Mouse (Mus musculus): ENCODE measurements around the gene Zfp651. TPM values are rescaled to one million over a fixed set of nuclear protein-coding genes. Genes with fewer than 3 reads are reported as not detected.

The Zfp651 gene
- polyA plus RNA-seq, 1 experiment = 1.9 TPM

DNA sequence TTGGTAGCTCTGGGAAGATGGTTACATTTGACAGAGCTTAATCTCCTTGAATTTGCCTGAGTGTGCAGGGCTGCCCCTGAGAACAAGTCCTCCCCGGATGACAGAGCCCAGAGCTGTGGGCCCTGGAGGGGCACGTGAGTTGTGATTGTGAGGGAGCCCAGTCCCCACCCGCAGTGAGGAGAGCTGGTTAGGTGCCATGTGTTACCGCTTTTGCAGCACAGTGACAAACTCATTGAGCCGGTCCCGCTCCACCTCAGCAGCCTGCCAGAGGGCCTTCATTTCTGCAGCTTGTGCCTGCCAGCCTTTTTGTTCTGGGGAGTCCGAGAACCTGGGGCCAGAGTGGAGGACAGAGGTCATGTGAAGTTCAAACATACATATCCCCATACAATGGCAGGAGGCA lies 48.8 kb downstream of the Zfp651 start:
- H3K9me3 ChIP-seq = no peaks in the 10 kb centered on the region
- TF ChIP-seq GATA1 (IDR thresholded peaks at IDR 0.05; ENCODE audit: borderline replicate concordance, low read length) (no peak), FLI1 (IDR thresholded peaks at IDR 0.05; ENCODE audit: low read length) (no peak)
- H3K4me1 ChIP-seq = peaks cover 37% of the 10 kb centered on the region
- no peaks in the 10 kb centered on the region for H3K36me3 ChIP-seq (replicated peaks; ENCODE audit: low read length)
- peaks cover 47% of the 10 kb centered on the region for H3K27me3 ChIP-seq (replicated peaks)
- no peak overlapping the region for H3K4me3 ChIP-seq (replicated peaks)

DNA sequence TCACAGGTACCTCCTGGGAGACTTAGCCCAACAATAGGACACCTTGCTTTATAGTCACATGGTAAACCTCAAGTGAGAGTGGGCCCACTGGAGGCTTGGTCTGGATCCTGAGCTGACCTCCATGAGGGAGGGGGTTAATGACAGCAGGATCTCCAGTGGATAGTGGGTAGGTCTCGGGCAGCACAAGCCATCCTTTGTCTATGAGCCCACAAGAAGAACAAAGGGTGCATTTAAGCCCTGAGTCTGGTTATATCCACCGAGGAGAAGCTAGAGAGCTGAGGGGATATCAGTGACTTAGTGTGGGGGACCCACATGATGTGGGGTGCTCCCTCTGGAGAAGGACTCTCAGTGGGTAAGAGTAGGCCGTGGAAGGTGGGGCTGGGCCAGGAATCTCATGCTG lies 49.4 kb downstream of the Zfp651 start:
- TF ChIP-seq GATA1 (IDR thresholded peaks at IDR 0.05; ENCODE audit: borderline replicate concordance, low read length) (no peak), FLI1 (IDR thresholded peaks at IDR 0.05; ENCODE audit: low read length) (no peak)
- Histone ChIP-seq H3K36me3 (replicated peaks; ENCODE audit: low read length) (no peaks in the 10 kb centered on the region), H3K4me3 (replicated peaks) (no peak overlapping the region), H3K4me1 (peaks cover 35% of the 10 kb centered on the region), H3K27me3 (replicated peaks) (peaks cover 52% of the 10 kb centered on the region), H3K9me3 (no peaks in the 10 kb centered on the region)

GRCm38 (mm10) chr9:121810081-121810821 lies 51.1 kb downstream of the Zfp651 start:
- H3K9me3 ChIP-seq = no peaks in the 10 kb centered on the region
- no peak overlapping the region for H3K4me3 ChIP-seq (replicated peaks)
- peaks cover 67% of the 10 kb centered on the region for H3K27me3 ChIP-seq (replicated peaks)
- H3K4me1 ChIP-seq = peaks cover 41% of the 10 kb centered on the region
- TF ChIP-seq GATA1 (IDR thresholded peaks at IDR 0.05; ENCODE audit: borderline replicate concordance, low read length) (no peak), FLI1 (IDR thresholded peaks at IDR 0.05; ENCODE audit: low read length) (no peak)
- H3K36me3 ChIP-seq (replicated peaks; ENCODE audit: low read length) = no peaks in the 10 kb centered on the region

GRCm38 (mm10) chr9:121815183-121815582 lies 56.1 kb downstream of the Zfp651 start:
- Histone ChIP-seq H3K9me3 (no peaks in the 10 kb centered on the region), H3K4me1 (peaks cover 26% of the 10 kb centered on the region), H3K4me3 (replicated peaks) (peak overlapping the region; percentile 38), H3K36me3 (replicated peaks; ENCODE audit: low read length) (no peaks in the 10 kb centered on the region), H3K27me3 (replicated peaks) (peaks cover 78% of the 10 kb centered on the region)
- TF ChIP-seq GATA1 (IDR thresholded peaks at IDR 0.05; ENCODE audit: borderline replicate concordance, low read length) (no peak), FLI1 (IDR thresholded peaks at IDR 0.05; ENCODE audit: low read length) (no peak)

DNA sequence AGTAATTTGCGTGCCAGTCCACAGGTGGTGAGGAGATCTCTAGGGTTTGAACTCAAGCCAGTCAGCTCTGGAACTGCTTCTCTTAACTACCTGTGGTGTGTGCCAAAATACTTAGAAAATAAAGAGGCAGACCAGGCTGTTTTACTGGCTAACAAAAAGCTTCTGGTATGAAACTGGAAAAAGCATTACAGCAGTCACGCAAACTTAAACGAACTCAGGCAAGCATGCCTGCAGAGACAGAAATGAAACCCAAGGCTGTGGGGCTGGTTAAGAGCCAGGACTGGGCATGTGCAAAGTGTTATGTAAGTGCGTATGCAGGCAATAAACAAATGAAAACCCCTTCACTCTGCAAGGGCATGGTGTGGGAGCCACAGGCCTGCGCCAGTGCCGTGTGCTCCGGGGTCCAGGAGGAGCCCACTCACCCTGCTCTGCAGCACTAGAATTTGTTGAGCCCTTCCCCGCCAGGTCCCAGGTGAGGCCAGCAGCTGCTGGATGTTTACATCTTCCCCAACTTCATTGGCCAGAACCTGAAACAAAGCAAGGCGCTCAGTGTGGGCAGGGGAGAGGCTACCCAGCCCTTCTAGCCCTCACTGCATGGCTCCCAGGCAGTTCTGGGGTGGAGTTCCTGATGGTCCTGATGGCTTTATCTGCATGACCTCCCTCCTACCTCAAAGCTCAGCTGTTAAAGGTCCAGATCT lies 60.1 kb downstream of the Zfp651 start:
- TF ChIP-seq FLI1 (IDR thresholded peaks at IDR 0.05; ENCODE audit: low read length) = no peak
- no peak for TF ChIP-seq GATA1 (IDR thresholded peaks at IDR 0.05; ENCODE audit: borderline replicate concordance, low read length)
- Histone ChIP-seq H3K4me1 (peaks cover 16% of the 10 kb centered on the region), H3K36me3 (replicated peaks; ENCODE audit: low read length) (no peaks in the 10 kb centered on the region)

DNA sequence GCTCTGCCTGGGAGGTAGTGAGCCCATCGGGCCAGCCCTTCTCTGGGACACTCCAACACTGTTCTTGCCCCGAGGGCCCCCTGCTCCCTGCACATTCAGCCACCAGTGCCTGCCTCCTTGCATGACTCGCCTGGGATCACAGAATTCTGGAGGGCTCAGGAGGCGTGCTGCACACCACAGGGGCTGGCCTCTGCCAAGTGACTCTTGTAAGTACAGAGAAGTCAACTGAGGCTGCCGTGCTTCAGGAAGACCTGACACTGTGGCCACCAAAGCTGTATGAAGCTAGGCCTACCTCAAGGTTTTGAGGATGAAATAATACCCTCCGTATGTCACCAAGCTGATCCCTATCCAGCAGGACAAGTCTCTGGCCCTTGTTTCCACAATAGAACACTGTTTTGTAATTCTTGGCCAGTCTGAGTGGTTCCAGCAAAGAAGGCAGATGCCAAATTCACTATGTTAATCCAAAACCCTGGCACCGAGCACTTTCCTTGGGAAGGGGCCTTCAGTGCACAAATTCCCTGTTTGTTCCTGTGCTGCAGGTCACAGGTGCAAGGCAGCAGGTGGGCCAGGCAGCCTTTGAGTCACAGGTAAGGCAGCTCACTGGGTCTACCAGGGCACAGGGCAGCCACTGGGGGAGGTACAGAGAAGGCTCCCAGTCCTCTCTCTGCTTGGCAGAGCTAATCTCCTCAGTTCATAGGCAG lies 60.8 kb downstream of the Zfp651 start:
- TF ChIP-seq FLI1 (IDR thresholded peaks at IDR 0.05; ENCODE audit: low read length) (no peak), GATA1 (IDR thresholded peaks at IDR 0.05; ENCODE audit: borderline replicate concordance, low read length) (no peak)
- Histone ChIP-seq H3K27me3 (replicated peaks) (peaks cover 76% of the 10 kb centered on the region), H3K9me3 (peaks cover 4% of the 10 kb centered on the region)

More for the DNA sequence above, 60.1 kb downstream of the Zfp651 start:
- Histone ChIP-seq H3K27me3 (replicated peaks) (peaks cover 74% of the 10 kb centered on the region), H3K9me3 (no peaks in the 10 kb centered on the region), H3K4me3 (replicated peaks) (no peak overlapping the region)

GRCm38 (mm10) chr9:121820765-121821164 lies 61.6 kb downstream of the Zfp651 start:
- TF ChIP-seq GATA1 (IDR thresholded peaks at IDR 0.05; ENCODE audit: borderline replicate concordance, low read length) (no peak), FLI1 (IDR thresholded peaks at IDR 0.05; ENCODE audit: low read length) (no peak)
- Histone ChIP-seq H3K9me3 (peaks cover 13% of the 10 kb centered on the region), H3K36me3 (replicated peaks; ENCODE audit: low read length) (no peaks in the 10 kb centered on the region), H3K4me3 (replicated peaks) (no peak overlapping the region), H3K4me1 (peaks cover under 1% of the 10 kb centered on the region; the same call in 1 of the 2 replicates), H3K27me3 (replicated peaks) (peaks cover 76% of the 10 kb centered on the region)

More for the DNA sequence above, 60.8 kb downstream of the Zfp651 start:
- Histone ChIP-seq H3K36me3 (replicated peaks; ENCODE audit: low read length) (no peaks in the 10 kb centered on the region), H3K4me3 (replicated peaks) (no peak overlapping the region), H3K4me1 (peaks cover 9% of the 10 kb centered on the region)

Other genes with a start within 250 kb of the Zfp651 start
- gene Lyzl4, start 117.2 kb upstream of the Zfp651 start, polyA plus RNA-seq (2012; ENCODE audit: insufficient read depth, low replicate concordance) = 0.51 TPM in 1 of 2 replicates, not detected in the other
- 0.07 and 2.5 TPM in 2 replicates for gene Vipr1, start 116.6 kb upstream of the Zfp651 start, polyA plus RNA-seq (2012; ENCODE audit: insufficient read depth, low replicate concordance)
- gene Sec22c, start 53.8 kb upstream of the Zfp651 start, polyA plus RNA-seq (2012; ENCODE audit: insufficient read depth, low replicate concordance) = 1.2 and 2.4 TPM in 2 replicates
- gene Ss18l2, start 49.0 kb upstream of the Zfp651 start, polyA plus RNA-seq (2012; ENCODE audit: insufficient read depth, low replicate concordance) = 30.1 and 45.4 TPM in 2 replicates
- gene Nktr, start 40.2 kb upstream of the Zfp651 start, polyA plus RNA-seq (2012; ENCODE audit: insufficient read depth, low replicate concordance) = 4.4 and 6.4 TPM in 2 replicates
- gene Klhl40, start 18.3 kb downstream of the Zfp651 start, polyA plus RNA-seq (2012; ENCODE audit: insufficient read depth, low replicate concordance) = not detected in 2 replicates
- not detected in 2 replicates for gene Hhatl, start 33.2 kb downstream of the Zfp651 start, polyA plus RNA-seq (2012; ENCODE audit: insufficient read depth, low replicate concordance)
- 0.34 TPM in 1 of 2 replicates, not detected in the other for gene Ccdc13, start 80.1 kb downstream of the Zfp651 start, polyA plus RNA-seq (2012; ENCODE audit: insufficient read depth, low replicate concordance)
- 42.4 and 57.7 TPM in 2 replicates for gene Higd1a, start 99.0 kb downstream of the Zfp651 start, polyA plus RNA-seq (2012; ENCODE audit: insufficient read depth, low replicate concordance)
- 1.5 TPM in 1 of 2 replicates, not detected in the other for gene Ackr2, start 139.0 kb downstream of the Zfp651 start, polyA plus RNA-seq (2012; ENCODE audit: insufficient read depth, low replicate concordance)
- gene Cyp8b1, start 157.0 kb downstream of the Zfp651 start, polyA plus RNA-seq (2012; ENCODE audit: insufficient read depth, low replicate concordance) = not detected in 2 replicates
- gene Fam198a, start 191.7 kb downstream of the Zfp651 start, polyA plus RNA-seq (2012; ENCODE audit: insufficient read depth, low replicate concordance) = not detected in 2 replicates
- 3.1 and 5.6 TPM in 2 replicates for gene Pomgnt2, start 237.8 kb downstream of the Zfp651 start, polyA plus RNA-seq (2012; ENCODE audit: insufficient read depth, low replicate concordance)

Measured in megakaryocyte, embryonic 14.5 days (primary cell).